Mouse (Mus musculus): ENCODE results near the gene Lsg1.

DNA sequence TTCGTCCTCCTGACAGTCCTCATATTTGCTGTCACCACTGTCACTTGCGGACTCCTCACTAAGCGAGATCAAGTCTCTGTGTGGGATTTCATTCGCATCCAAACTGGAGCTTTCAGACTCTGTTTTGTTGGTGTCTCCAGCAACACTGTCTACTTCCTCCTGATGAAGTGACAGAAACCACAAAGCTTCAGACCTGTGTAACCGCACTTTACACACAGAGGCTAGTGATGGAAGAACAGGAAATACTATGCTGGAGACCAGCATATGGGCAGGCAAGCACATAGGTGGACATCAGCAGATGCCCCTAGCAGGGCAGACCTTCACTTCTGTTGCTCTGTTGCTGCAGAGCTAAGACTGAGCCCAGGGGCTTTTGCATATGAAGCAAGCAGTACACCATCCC is 16.0 kb downstream of the Lsg1 start:
- TF ChIP-seq CTCF (IDR thresholded peaks at IDR 0.05; ENCODE audit: borderline replicate concordance, insufficient read depth, low read depth, low read length) = no peak
- TF ChIP-seq POLR2A (IDR thresholded peaks at IDR 0.05; ENCODE audit: borderline replicate concordance, insufficient read depth, low read length) = no peak
